Mouse (Mus musculus) CD4-positive, CD25-positive, alpha-beta regulatory T cell, adult 2 months (primary cell): ENCODE data around the gene Rec8.

ENCODE experiments used
- DNase-seq: peaks from one replicate; pipeline ENCODE4 v3.0.0-alpha.2; 2012; ENCODE audit warnings: low read depth, low spot score

The Rec8 gene

DNA sequence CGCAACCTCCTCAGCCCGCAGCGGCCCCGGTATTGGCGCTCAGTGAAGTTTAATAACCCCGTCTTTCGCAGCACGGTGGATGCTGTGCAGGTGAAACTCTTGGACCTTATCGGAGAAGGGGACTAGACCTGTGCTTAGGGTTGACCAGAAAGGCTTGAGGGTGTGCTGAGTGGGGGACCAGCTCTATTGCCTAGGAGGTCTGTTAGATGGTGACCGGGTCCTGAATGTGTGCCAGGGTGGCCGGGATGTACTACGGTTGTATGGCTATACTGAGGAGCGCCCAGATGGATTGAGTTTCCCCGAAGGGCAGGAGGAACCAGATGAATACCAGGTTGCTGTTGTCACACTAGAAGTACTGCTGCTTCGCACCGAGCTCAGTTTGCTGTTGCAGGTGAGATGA is 25.6 kb upstream of the Rec8 start:
- DNase-seq = no peak

- DNase-seq = no peak
Observed at GRCm38 (mm10) chr14:55596036-55596690, 21.7 kb upstream of the Rec8 start.

GRCm38 (mm10) chr14:55598521-55599390 is 19.1 kb upstream of the Rec8 start:
- DNase-seq = no peak

DNA sequence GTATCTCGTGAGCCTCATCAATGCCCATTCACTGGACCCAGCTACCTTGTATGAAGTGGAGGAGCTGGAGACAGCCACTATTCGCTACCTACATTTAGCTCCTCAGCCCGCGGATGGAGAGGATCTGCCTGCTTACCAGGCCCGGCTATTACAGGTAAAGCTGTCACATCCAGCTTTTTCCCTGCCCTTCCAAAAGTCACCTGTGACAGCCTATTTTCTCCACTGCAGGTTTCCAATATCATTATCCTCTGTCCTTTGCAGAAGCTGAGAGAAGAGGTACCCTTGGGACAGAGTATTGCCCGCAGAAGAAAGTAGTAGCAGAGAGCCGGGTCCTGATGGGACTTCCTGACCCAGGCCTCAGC is 14.6 kb upstream of the Rec8 start, which contains the start of gene Irf9:
Irf9 (plus strand) TSS at position 301 of the 362 bp plus-strand sequence.
- DNase-seq = peak; percentile 28

DNA sequence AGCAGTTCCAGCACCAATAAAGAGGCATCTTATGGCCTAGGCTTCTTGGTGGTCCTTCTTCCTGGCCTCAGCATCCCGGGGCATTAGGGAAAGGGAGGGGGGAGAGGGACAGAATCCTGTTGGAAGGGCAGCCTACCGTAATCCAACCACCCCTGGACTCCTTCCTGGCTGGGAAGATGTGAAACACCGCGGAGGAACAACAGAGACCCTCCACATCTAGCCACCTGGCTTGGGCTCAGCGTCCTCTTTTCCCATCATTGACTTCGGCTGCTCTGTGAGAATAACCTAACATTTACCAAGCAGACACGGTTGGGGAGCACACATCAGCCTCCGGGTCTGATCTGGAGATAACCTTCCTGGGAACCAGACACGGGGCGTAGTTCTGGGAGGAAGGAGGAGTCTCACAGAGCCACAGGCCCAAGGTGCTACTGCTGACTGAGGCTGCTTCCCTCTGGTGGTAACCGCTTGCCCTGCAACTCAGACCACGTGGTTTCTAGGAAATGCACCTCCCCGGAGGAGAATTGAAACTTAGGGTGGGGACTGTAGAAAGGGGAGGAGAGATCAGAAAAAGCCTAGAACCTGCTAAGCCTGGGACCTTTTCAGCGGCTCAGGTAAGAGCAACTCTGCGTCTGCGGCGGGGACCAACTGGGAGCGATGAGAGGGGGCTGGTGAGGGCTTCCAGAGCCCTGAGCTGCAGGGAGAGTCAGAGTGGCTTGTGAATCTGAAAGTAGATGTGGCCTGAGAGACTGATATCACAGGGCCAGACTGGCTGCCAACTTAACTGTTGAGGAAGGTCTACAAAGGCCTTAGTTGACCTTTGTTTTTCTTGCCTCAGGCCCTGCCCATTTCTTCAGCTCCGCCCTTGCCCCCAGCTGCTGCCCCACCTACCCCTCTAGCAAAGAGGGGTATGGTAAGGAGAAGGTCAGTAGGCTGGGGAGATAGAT is 13.9 kb upstream of the Rec8 start:
- DNase-seq = peak; percentile 98

DNA sequence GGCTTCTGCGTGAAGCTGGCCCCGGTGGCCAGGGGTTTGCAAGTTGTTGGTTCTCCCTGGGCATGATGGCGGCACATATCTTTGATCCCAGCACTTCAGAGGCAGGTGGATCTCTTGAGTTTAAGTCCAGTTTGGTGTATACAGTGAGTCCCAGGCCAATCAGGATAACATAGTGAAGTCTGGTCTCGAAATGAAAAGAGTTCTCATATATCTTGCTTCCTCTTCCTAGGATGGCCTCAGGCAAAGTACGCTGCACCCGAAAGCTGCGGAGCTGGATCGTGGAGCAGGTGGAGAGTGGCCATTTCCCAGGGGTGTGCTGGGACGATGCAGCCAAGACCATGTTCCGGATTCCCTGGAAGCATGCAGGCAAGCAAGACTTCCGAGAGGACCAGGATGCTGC is 13.0 kb upstream of the Rec8 start:
- DNase-seq = peak; percentile 23

DNA sequence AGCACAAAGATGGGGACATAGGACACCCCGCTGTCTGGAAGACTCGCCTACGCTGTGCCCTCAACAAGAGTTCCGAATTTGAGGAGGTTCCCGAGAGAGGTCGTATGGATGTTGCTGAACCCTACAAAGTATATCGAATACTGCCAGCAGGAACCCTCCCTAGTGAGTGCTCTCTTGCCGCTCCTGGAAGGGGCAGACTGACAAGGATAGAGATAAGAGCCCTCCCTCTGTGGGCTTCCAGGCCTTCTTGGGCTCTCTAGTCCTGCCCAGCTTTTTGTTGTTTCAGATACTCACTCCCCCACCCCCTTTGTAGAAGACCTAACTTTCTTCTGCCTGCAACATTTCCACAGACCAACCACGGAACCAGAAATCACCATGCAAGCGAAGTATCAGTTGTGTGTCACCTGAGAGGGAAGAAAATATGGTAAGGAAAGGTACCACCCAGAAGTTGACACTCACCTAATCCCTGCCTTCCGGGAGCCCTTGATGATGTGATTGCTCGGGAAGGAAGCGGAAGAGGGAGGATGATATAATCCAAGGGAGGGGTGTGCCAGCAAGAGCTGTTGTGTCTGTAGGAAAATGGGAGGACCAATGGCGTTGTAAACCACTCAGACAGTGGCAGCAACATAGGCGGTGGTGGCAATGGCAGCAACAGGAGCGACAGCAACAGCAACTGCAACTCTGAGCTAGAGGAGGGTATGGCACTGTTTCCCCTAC is 11.9 kb upstream of the Rec8 start:
- no peak for DNase-seq

DNA sequence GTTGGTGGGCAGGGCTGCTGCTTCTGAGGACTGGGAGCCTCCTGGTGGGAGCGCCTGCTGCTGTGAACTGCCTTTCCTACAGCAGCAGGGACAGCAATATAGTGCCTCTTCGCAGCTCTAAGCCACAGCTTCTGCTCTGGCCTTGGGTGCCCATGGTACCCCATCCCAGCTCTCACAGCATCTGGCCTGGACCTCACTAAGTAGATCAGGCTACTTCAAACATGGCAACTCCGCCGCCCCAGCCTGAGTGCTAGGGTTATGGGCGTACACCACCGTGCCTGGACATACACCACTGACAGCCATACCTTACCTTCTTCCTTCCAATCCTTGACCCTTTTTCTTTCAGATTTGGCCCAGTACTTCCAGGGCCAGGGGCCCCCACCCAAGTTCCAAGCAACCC is 9.5 kb upstream of the Rec8 start:
- no peak for DNase-seq

DNA sequence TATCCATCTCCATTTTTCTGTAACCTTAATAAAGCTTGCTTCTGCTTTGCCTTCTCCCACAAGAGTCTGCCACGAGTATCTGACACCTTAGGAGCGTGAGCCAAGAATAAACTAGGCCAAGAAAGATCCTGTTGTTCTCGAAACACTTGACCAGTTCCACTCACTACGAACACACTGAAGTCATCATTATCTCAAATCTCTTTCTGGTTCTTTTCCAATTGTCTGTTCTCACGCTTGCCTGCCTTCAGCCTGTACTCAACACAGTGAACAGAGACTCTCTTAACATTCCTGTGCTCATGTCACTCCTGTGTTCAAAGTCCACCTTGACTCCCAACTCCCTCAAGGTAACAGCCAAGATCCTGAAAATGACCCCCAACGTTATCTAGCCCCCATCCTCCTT is 4.5 kb upstream of the Rec8 start:
- no peak for DNase-seq

- DNase-seq = no peak
Observed at GRCm38 (mm10) chr14:55614565-55615178, 3.2 kb upstream of the Rec8 start.

GRCm38 (mm10) chr14:55615876-55616275 is 2.0 kb upstream of the Rec8 start:
- DNase-seq = no peak

DNA sequence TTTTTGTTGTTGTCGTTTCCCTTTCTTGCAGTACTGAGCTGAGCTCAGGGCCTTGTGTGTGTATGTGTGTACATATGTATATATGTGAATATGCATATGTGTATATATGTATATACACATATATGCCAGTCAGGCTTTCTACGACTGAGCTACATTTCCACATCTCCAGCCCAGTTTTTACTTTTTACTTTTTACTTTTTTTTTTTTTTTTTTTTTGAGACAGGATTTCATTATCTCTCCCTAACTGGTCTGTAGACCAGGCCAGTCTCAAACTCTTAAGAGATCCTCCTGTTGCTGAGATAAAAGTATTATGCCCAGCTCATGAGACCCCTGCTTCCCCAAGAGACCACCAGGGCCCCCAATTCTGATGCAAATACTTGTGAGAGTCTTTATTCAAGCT is 993 bp upstream of the Rec8 start:
- DNase-seq = no peak

GRCm38 (mm10) chr14:55618486-55619195 is 804 bp downstream of the Rec8 start:
- DNase-seq = peak; percentile 33

- DNase-seq = no peak
Observed at GRCm38 (mm10) chr14:55628077-55628827, 10.4 kb downstream of the Rec8 start.

DNA sequence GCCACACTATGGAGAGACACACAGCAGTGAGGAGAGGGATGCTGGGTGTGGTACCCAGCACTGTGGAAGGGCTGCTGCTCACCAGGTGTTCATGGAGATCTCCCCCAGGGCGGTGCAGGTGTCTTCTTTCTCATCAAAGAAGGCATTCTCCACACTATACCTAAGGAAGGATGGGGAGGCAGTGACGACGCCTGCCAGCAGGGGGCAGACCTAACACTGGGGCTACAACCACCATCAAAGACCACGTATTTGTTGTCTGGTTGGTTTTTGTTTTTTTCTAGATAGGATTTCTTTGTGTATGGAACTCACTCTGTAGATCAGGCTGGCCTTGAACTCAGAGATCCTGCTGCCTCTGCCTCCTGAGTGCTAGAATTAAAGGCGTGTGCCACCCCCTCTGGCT is 11.5 kb downstream of the Rec8 start:
- DNase-seq = peak; percentile 88

DNA sequence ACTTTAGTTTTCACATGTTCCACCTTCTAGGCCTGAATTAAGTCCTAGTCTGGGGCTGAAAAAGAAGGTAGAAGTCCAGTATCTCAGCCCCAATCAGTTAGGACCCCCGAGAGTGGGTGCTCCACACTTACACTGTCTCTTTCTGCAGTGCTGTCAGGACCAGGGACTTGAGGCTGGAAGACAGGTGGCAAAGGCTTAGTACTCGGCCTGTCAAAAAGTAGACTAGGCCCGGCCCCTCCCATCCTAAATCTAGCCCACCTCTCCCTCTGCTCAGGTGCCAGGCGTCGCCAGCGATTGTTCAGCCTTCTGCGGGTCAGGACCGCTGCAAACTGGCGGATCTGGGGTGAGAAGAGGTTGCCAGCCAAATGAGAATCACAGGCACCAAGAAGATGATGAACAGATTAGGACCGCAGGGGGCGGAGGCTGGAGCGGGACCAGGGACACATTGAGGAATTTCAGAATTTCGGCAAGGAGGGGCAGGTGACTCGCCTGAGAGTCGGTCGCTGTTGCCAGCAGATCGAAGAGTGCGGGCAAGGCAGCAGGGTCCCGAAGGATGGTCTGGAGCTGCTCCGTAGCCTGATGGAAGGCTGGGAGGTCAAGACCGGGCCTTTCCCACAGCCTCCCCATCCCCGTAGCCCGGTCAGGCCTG is 17.2 kb downstream of the Rec8 start:
- no peak for DNase-seq

- DNase-seq = peak; percentile 94
Observed at GRCm38 (mm10) chr14:55635523-55636007, 17.7 kb downstream of the Rec8 start, which contains the start of gene Ipo4. TSS of gene Ipo4 (minus strand) at chr14:55635957.

GRCm38 (mm10) chr14:55637795-55638194 is 20.0 kb downstream of the Rec8 start, which contains the start of gene Gm49378:
TSS of gene Gm49378 (minus strand) at chr14:55637895.
- DNase-seq = no peak

DNA sequence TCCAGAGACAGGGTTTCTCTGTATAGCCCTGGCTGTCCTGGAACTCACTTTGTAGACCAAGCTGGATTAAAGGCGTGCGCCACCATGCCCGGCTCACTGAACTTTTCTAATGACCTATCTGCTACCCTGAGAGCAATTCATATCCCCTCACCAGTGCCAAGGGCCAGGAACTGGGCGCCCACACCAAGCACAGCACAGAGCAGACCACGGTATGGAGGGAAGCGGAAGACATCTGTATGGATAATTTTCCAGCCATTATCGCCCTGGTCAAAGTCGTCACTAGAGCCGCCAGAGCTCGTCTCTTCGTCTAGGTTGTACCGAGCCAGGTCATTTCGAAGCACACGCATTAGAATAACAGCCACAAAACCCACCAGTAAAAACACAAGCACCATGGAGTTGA is 23.0 kb downstream of the Rec8 start:
- DNase-seq = no peak
